Mouse (Mus musculus) adrenal gland, postnatal 36 days (tissue): ENCODE results near the gene Mlx. TPM values are rescaled to one million over a fixed set of nuclear protein-coding genes. Genes with fewer than 3 reads are reported as not detected.

Experiments used
- DNase-seq, 2 experiments: peaks; one replicate each; pipeline ENCODE4 v3.0.0; 2021; ENCODE audit warnings: mixed read lengths in 1 of 2
- microRNA-seq: library from miRNA; unstranded; fragments of <30 nt; microRNA quantifications from one replicate; pipeline ENCODE4 v1.2.0, GENCODE M21; 2021
- total RNA-seq, 2 experiments: library from RNA; stranded (reverse); gene quantifications; 2 replicates each; pipeline ENCODE4 v1.2.3; 2021

Mlx gene
- total RNA-seq, 2 experiments from 2014 or later: 50.1 to 63.1 TPM

DNA sequence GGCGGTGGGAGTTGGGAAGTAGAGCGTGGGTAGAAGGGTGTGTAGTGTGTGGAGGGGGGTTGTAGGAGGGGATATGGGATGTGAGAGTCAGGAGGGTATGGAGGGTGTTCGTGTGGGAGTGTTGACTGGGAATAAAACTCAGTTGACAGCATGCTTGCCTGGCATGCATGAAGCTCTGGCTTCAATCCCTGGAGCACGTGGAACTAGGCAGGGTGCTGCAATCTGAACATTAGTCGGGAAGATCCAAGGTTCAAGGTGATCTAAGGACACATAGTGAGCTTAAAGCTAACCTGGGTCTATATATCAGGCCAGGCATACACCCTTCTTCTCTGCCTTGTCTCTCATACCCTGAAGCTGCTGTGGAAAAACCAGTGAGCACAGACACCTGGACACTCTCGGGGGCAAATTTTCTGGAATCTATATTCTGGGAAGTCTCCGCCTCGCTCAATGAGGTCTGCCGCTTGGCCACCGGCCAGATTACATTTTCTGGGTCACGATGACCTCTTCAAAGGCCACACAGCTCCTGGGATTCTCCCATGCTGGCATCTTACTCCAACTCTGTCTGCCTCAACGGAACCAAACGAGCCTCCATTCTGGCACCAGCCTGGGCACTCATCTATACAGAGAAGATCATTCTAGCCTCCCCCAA lies 47.3 kb downstream of the Mlx start:
- DNase-seq: peak; percentile 75 to 80

- DNase-seq: no peak
Measured at GRCm38 (mm10) chr11:101137000-101137399, 49.9 kb downstream of the Mlx start.

DNA sequence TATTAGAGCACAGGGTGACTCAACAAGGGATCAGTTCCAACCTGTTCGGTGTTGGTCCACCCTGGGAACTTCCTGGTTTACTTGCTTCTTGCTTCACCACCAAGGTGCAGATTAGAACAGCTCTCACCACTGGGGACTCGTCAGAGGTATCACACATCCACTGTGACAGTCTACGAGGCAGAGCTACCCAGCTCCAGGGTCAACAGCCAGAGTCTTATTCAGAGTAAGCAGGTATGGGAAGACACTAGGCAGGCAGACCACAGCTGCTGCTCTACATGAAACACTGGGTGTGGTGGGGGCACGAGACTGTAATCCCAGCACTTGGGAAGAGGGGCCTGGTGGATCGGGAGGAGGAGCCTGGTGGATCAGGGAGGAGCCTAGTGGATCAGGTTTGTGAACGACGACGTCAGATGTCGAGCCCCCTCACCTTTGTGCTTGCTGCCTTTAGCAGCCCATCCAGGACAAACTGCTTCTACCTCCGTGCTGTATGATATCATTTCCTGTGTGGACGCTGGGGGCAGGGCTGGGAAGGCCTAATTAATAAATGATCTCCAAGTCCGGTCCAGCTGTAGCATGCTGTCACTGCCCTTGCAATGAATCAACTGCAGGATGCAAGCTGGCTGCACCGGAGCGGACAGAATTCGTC lies 51.6 kb downstream of the Mlx start:
- peak; percentile 63 to 74 for DNase-seq

DNA sequence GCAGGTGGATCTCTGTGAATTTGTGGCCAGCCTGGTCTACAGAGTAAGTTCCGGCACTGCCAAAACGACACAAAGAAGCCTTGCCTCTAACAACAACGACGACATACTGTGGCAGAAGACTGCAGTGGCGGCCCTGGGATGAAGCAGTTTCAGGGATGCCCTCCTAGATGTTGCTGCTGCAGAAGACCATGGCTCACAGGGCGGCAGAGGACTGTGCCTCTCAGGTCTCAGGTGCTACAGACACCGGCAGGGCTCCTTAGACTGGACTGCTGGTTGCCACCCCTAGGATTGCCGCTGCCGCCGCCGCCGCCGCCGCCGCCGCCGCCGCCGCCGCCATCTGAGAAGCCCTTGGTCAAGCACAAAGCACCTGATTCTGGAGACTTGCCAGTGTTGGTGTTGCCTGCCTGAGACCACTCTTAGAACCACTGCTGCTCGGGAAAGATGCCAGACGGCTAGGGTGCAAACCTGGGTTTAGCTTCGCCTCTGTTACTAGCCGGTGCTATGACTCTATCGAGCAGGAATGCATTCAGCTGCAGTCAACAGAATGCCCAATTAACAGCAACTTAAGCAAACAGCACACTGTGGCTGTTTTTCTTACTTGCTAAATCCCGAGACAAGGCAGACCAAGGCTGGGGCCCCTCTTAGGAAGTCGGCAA lies 53.2 kb downstream of the Mlx start:
- DNase-seq: no peak

DNA sequence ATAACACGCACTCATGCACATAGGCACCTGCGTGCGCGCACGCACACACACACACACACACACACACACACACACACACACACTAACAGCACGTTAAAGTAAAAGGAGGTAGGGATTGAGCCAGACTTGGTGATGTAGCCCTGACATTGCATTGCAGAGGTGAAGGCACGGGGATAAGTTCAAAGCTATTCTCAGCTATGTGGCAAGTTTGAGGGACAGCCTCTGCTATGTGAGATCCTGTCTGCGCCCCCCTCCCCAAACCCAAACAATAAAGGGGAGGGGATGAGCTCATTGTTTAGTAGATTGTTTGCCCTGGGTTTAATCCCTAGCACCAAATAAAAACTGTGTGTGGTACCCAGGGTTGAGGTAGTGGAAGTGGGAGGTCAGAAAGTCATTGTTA lies 54.0 kb downstream of the Mlx start:
- DNase-seq: no peak

Small RNA genes within 50 kb of the gene (microRNA-seq; reads per million reads assigned to microRNA genes)
- gene Gm27626: not detected

Other genes with a start within 250 kb of the Mlx start
- gene Stat5b, start 236.6 kb upstream of the Mlx start, total RNA-seq: 100 to 1,000 TPM in 1 of 2 experiments, 10 to 100 TPM in 1; 58.3 to 111 TPM
- 10 to 100 TPM; 26.3 to 39.8 TPM for gene Stat5a, start 227.9 kb upstream of the Mlx start, total RNA-seq
- gene Stat3, start 147.7 kb upstream of the Mlx start, total RNA-seq: 100 to 1,000 TPM in 1 of 2 experiments, 10 to 100 TPM in 1; 74.2 to 109 TPM
- gene Cavin1, start 116.4 kb upstream of the Mlx start, total RNA-seq: 100 to 1,000 TPM; 307 to 340 TPM
- gene Atp6v0a1, start 77.8 kb upstream of the Mlx start, total RNA-seq: 100 to 1,000 TPM; 122 to 148 TPM
- gene Naglu, start 17.3 kb upstream of the Mlx start, total RNA-seq: 10 to 100 TPM; 36.3 to 47.0 TPM
- gene Hsd17b1, start 8.9 kb upstream of the Mlx start, total RNA-seq: 1 to 10 TPM; 1.5 to 3.3 TPM
- gene Coasy, start 4.7 kb upstream of the Mlx start, total RNA-seq: 100 to 1,000 TPM in 1 of 2 experiments, 10 to 100 TPM in 1; 71.3 to 111 TPM
- gene Psmc3ip, start 8.2 kb downstream of the Mlx start, total RNA-seq: 1 to 10 TPM; 5.8 to 6.6 TPM
- gene Retreg3, start 32.6 kb downstream of the Mlx start, total RNA-seq: 10 to 100 TPM; 53.2 to 57.2 TPM
- 10 to 100 TPM; 41.3 to 42.7 TPM for gene Tubg1, start 32.7 kb downstream of the Mlx start, total RNA-seq
- 1 to 10 TPM; 5.9 to 7.0 TPM for gene Tubg2, start 68.6 kb downstream of the Mlx start, total RNA-seq
- 1 to 10 TPM; 4.6 to 4.9 TPM for gene Cntnap1, start 83.2 kb downstream of the Mlx start, total RNA-seq
- 10 to 100 TPM; 21.5 to 30.0 TPM for gene Plekhh3, start 84.1 kb downstream of the Mlx start, total RNA-seq
- gene Ccr10, start 88.2 kb downstream of the Mlx start, total RNA-seq: under 1 TPM in 1 of 2 experiments, not detected in 1; 0.43 TPM
- 10 to 100 TPM; 30.0 to 37.7 TPM for gene Ezh1, start 139.2 kb downstream of the Mlx start, total RNA-seq
- gene Ramp2, start 158.8 kb downstream of the Mlx start, total RNA-seq: 10 to 100 TPM; 39.5 to 61.8 TPM
- 100 to 1,000 TPM in 1 of 2 experiments, 10 to 100 TPM in 1; 90.6 to 121 TPM for gene Vps25, start 166.4 kb downstream of the Mlx start, total RNA-seq
- gene Wnk4, start 173.3 kb downstream of the Mlx start, total RNA-seq: 1 to 10 TPM; 1.5 to 2.5 TPM
- gene Cntd1, start 191.7 kb downstream of the Mlx start, total RNA-seq: under 1 TPM; 0.23 to 0.26 TPM
- 10 to 100 TPM; 69.2 to 75.4 TPM for gene Coa3, start 191.8 kb downstream of the Mlx start, total RNA-seq
- 100 to 1,000 TPM; 150 to 159 TPM for gene Becn1, start 215.0 kb downstream of the Mlx start, total RNA-seq
- 100 to 1,000 TPM; 122 to 145 TPM for gene Psme3, start 228.9 kb downstream of the Mlx start, total RNA-seq
- gene Aoc2, start 237.8 kb downstream of the Mlx start, total RNA-seq: 1 to 10 TPM; 4.6 to 7.1 TPM
- 10 to 100 TPM; 40.4 to 67.8 TPM for gene Aoc3, start 243.3 kb downstream of the Mlx start, total RNA-seq